Mouse (Mus musculus): Measurements from ENCODE around the gene Rfx5. TPM values are rescaled to one million over a fixed set of nuclear protein-coding genes. Genes with fewer than 3 reads are reported as not detected.
"Not testable (repeated sequence)": the region's sequence is repeated elsewhere in the genome, so short reads cannot be mapped to it uniquely, and the experiment has no call there.

Rfx5 gene
- polyA plus RNA-seq, 1 experiment from 2014 or later = 7.4 TPM

DNA sequence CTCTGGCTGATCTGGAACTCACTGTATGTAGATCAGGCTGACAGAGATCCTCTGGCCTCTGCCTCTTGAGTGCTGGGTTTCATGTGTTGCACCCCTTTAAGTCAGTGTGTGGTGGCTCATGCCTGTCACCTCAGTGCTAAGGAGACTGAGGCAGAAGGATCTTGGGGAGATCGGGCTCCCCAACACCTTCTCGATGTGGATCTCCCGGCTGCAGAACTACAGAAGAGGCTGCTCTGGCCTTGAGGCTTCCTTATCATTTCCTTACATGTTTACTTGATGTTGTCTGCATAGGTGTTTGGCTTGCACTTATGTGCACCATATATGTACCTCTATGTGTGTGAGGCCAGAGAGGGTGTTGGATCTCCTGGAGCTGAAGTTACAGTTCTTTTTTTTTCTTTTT lies 19.3 kb upstream of the Rfx5 start:
- not testable (repeated sequence) for H3K36me3 ChIP-seq (replicated peaks; ENCODE audit: control insufficient read depth, insufficient read depth); H3K27ac ChIP-seq; H3K4me3 ChIP-seq (replicated peaks; ENCODE audit: low read length); H3K4me2 ChIP-seq (replicated peaks); H3K9ac ChIP-seq; H3K9me3 ChIP-seq (ENCODE audit: control insufficient read depth, low read length); DNase-seq (ENCODE audit: low spot score); H3K4me1 ChIP-seq (replicated peaks; ENCODE audit: control insufficient read depth, insufficient read depth, low read length); H3K27me3 ChIP-seq (ENCODE audit: control insufficient read depth, insufficient read depth, low read length); ATAC-seq (ENCODE audit: low FRiP score)
- 97% methylated on average over 3 of the region's 3 CpGs for WGBS

GRCm38 (mm10) chr3:94935332-94935731 lies 18.5 kb upstream of the Rfx5 start:
- H3K4me1 ChIP-seq (replicated peaks; ENCODE audit: control insufficient read depth, insufficient read depth, low read length); H3K4me2 ChIP-seq (replicated peaks); H3K9me3 ChIP-seq (ENCODE audit: control insufficient read depth, low read length); H3K4me3 ChIP-seq (replicated peaks; ENCODE audit: low read length); H3K27me3 ChIP-seq (ENCODE audit: control insufficient read depth, insufficient read depth, low read length); H3K9ac ChIP-seq; H3K27ac ChIP-seq; H3K36me3 ChIP-seq (replicated peaks; ENCODE audit: control insufficient read depth, insufficient read depth); DNase-seq (ENCODE audit: low spot score); ATAC-seq (ENCODE audit: low FRiP score): not testable (repeated sequence)
- 82% methylated on average over 3 of the region's 3 CpGs for WGBS

DNA sequence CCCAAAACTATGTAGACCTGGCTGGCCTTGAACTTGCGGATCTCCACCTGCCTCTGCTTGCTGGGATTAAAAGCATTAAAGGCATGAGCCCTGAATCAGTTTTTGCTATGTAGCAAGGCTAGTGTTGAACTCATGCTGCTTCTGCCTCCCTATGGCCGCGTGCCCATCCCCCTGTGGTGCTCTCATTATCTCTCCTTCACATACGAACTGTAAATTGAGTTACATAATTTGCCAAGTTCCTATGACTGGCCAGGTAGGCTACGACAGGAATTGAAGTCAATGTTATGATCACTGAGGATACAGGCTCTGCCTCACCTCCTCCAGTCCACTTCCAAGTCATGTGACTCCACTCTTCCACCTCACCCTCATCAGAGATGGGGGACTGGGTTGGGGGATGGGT lies 17.7 kb upstream of the Rfx5 start:
- not testable (repeated sequence) for H3K4me2 ChIP-seq (replicated peaks); H3K27ac ChIP-seq; H3K4me3 ChIP-seq (replicated peaks; ENCODE audit: low read length); H3K9ac ChIP-seq; H3K9me3 ChIP-seq (ENCODE audit: control insufficient read depth, low read length); H3K36me3 ChIP-seq (replicated peaks; ENCODE audit: control insufficient read depth, insufficient read depth); DNase-seq (ENCODE audit: low spot score); ATAC-seq (ENCODE audit: low FRiP score); H3K4me1 ChIP-seq (replicated peaks; ENCODE audit: control insufficient read depth, insufficient read depth, low read length); H3K27me3 ChIP-seq (ENCODE audit: control insufficient read depth, insufficient read depth, low read length)
- 85% methylated on average over 5 of the region's 5 CpGs for WGBS

- WGBS = 92% methylated on average over 6 of the region's 7 CpGs
These were observed 16.7 kb upstream of the Rfx5 start for GRCm38 (mm10) chr3:94937194-94937593.

GRCm38 (mm10) chr3:94940033-94940432 lies 13.8 kb upstream of the Rfx5 start:
- not testable (repeated sequence) for H3K4me3 ChIP-seq (replicated peaks; ENCODE audit: low read length); H3K36me3 ChIP-seq (replicated peaks; ENCODE audit: control insufficient read depth, insufficient read depth); H3K4me1 ChIP-seq (replicated peaks; ENCODE audit: control insufficient read depth, insufficient read depth, low read length); H3K4me2 ChIP-seq (replicated peaks); H3K9me3 ChIP-seq (ENCODE audit: control insufficient read depth, low read length); H3K27ac ChIP-seq; H3K27me3 ChIP-seq (ENCODE audit: control insufficient read depth, insufficient read depth, low read length); H3K9ac ChIP-seq; DNase-seq (ENCODE audit: low spot score)
- ATAC-seq (ENCODE audit: low FRiP score) = 0 out of 2 replicates have a peak, but pooled peaks have one; percentile 31
- WGBS = 68% methylated on average over 9 of the region's 9 CpGs

More at GRCm38 (mm10) chr3:94937194-94937593, 16.7 kb upstream of the Rfx5 start:
- H3K27me3 ChIP-seq (ENCODE audit: control insufficient read depth, insufficient read depth, low read length); H3K36me3 ChIP-seq (replicated peaks; ENCODE audit: control insufficient read depth, insufficient read depth); H3K27ac ChIP-seq; H3K4me1 ChIP-seq (replicated peaks; ENCODE audit: control insufficient read depth, insufficient read depth, low read length); ATAC-seq (ENCODE audit: low FRiP score); H3K4me3 ChIP-seq (replicated peaks; ENCODE audit: low read length); H3K4me2 ChIP-seq (replicated peaks); H3K9me3 ChIP-seq (ENCODE audit: control insufficient read depth, low read length); H3K9ac ChIP-seq; DNase-seq (ENCODE audit: low spot score): not testable (repeated sequence)

DNA sequence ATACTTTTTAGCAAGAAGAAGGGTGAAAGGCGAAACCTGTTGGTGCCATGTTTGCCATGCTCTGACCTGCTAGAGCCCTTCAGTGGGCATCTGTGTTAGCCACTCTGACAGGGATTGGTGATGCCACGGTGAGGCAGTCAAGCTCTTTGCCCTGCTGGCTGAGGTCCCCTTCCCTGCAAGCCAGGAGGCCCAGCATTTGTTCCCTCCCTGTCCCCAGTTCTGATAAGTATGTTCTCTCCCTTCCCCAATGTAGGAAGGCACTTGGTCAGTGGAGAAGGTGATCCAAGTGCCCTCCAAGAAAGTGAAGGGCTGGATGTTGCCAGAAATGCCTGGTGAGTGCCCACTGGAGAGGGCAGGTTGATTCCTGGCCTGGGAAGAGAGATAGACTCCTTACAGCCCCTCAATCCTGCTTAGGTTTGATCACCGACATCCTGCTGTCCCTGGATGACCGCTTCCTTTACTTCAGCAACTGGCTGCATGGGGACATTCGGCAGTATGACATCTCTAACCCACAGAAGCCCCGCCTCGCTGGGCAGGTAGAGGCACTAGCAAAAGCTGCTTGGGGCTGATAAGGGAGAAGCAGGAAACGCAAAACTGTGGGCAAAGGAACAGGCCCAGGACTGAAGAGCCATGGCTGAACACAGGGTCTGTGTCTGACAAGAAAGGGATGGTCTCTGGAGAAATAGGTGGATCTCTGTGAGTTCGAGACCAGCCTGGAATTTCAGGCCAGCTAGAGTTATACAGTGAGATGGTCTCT lies 11.5 kb upstream of the Rfx5 start:
- not testable (repeated sequence) for H3K9me3 ChIP-seq (ENCODE audit: control insufficient read depth, low read length); ATAC-seq (ENCODE audit: low FRiP score); H3K36me3 ChIP-seq (replicated peaks; ENCODE audit: control insufficient read depth, insufficient read depth); DNase-seq (ENCODE audit: low spot score); H3K4me2 ChIP-seq (replicated peaks); H3K4me1 ChIP-seq (replicated peaks; ENCODE audit: control insufficient read depth, insufficient read depth, low read length); H3K27ac ChIP-seq; H3K4me3 ChIP-seq (replicated peaks; ENCODE audit: low read length); H3K9ac ChIP-seq; H3K27me3 ChIP-seq (ENCODE audit: control insufficient read depth, insufficient read depth, low read length)
- 91% methylated on average over 8 of the region's 9 CpGs for WGBS

- H3K4me1 ChIP-seq (replicated peaks; ENCODE audit: control insufficient read depth, insufficient read depth, low read length); H3K27ac ChIP-seq; H3K4me2 ChIP-seq (replicated peaks); H3K9ac ChIP-seq; ATAC-seq (ENCODE audit: low FRiP score); DNase-seq (ENCODE audit: low spot score); H3K4me3 ChIP-seq (replicated peaks; ENCODE audit: low read length); H3K27me3 ChIP-seq (ENCODE audit: control insufficient read depth, insufficient read depth, low read length); H3K9me3 ChIP-seq (ENCODE audit: control insufficient read depth, low read length); H3K36me3 ChIP-seq (replicated peaks; ENCODE audit: control insufficient read depth, insufficient read depth): not testable (repeated sequence)
- 37% methylated on average over 4 of the region's 4 CpGs for WGBS
These were observed 10.2 kb upstream of the Rfx5 start for GRCm38 (mm10) chr3:94943706-94944105.

DNA sequence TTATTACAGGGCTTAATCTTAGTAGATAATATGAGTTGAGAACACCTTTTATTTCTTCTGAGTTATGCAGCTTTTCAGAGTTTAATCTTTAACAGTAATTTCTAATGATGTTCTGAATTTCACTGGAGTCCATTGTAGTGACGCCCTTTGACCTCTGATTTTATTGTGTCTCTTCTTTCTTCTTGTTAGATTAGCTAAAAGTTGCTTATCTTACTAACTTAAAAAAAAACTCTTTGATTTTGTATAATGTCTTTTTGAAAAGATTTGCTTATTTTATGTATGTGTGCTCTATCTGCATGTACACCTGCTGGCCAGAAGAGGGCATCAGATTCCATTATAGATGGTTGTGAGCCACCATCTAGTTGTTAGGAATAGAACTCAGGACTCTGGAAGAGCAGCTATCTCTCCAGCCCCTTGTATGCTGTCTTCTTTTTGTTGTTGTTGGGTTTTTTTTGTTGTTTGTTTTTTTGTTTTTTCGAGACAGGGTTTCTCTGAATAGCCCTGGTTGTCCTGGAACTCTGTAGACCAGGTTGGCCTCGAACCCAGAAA lies 5.7 kb upstream of the Rfx5 start:
- no peak overlapping the region for H3K27ac ChIP-seq
- H3K4me3 ChIP-seq (replicated peaks; ENCODE audit: low read length) = no peak overlapping the region

GRCm38 (mm10) chr3:94949645-94950044 lies 4.2 kb upstream of the Rfx5 start:
- H3K9ac ChIP-seq = no peak overlapping the region
- no peaks in the 10 kb centered on the region for H3K36me3 ChIP-seq (replicated peaks; ENCODE audit: control insufficient read depth, insufficient read depth)
- H3K9me3 ChIP-seq (ENCODE audit: control insufficient read depth, low read length) = no peaks in the 10 kb centered on the region
- no peak overlapping the region for H3K27ac ChIP-seq
- 83% methylated on average over 3 of the region's 3 CpGs for WGBS
- H3K4me2 ChIP-seq (replicated peaks) = no peak overlapping the region
- no peak overlapping the region for H3K4me3 ChIP-seq (replicated peaks; ENCODE audit: low read length)
- no peaks in the 10 kb centered on the region for H3K27me3 ChIP-seq (ENCODE audit: control insufficient read depth, insufficient read depth, low read length)
- no peak for DNase-seq (ENCODE audit: low spot score)
- H3K4me1 ChIP-seq (replicated peaks; ENCODE audit: control insufficient read depth, insufficient read depth, low read length) = peaks cover 1% of the 10 kb centered on the region
- no peak for ATAC-seq (ENCODE audit: low FRiP score)

More for the DNA sequence above, 5.7 kb upstream of the Rfx5 start:
- Histone ChIP-seq H3K4me1 (replicated peaks; ENCODE audit: control insufficient read depth, insufficient read depth, low read length) (no peaks in the 10 kb centered on the region), H3K27me3 (ENCODE audit: control insufficient read depth, insufficient read depth, low read length) (no peaks in the 10 kb centered on the region), H3K4me2 (replicated peaks) (no peak overlapping the region), H3K9ac (no peak overlapping the region), H3K36me3 (replicated peaks; ENCODE audit: control insufficient read depth, insufficient read depth) (no peaks in the 10 kb centered on the region), H3K9me3 (ENCODE audit: control insufficient read depth, low read length) (no peaks in the 10 kb centered on the region)
- ATAC-seq (ENCODE audit: low FRiP score) = no peak
- no peak for DNase-seq (ENCODE audit: low spot score)
- 75% methylated on average over 3 of the region's 3 CpGs for WGBS
